Mouse (Mus musculus) limb, embryonic 11.5 days (tissue): ENCODE measurements around the gene Bean1. TPM values are rescaled to one million over a fixed set of nuclear protein-coding genes. Genes with fewer than 3 reads are reported as not detected.

ENCODE experiments used
- ATAC-seq: fragments of 200-750 bp; cut with Nextera tagmentation; 2 replicates; pipeline ENCODE4 v1.8.0; 2017; ENCODE audit warnings: low read depth; ENCODE audit not compliant: insufficient number of reproducible peaks, low FRiP score, low TSS enrichment
- DNase-seq: peaks from one replicate; pipeline ENCODE4 v3.0.0-alpha.2; 2015; ENCODE audit warnings: low spot score
- H3K27ac ChIP-seq: fragments of 300-500 bp; sonication (generic); replicated peaks from 2 replicates; pipeline ENCODE4 v1.5.1; 2014; ENCODE audit warnings: low read depth, mild to moderate bottlenecking, low read length
- H3K27me3 ChIP-seq: fragments of 300-500 bp; sonication (generic); 2 replicates; pipeline ENCODE4 v1.6.1; 2014; ENCODE audit warnings: mild to moderate bottlenecking, low read length, mixed read lengths; ENCODE audit not compliant: control insufficient read depth, insufficient read depth
- H3K36me3 ChIP-seq: fragments of 300-500 bp; sonication (generic); 2 replicates; pipeline ENCODE4 v1.6.1; 2014; ENCODE audit warnings: mild to moderate bottlenecking, low read length, moderate library complexity, mixed read lengths; ENCODE audit not compliant: control insufficient read depth, insufficient read depth
- H3K4me1 ChIP-seq: fragments of 300-500 bp; sonication (generic); 2 replicates; pipeline ENCODE4 v1.6.1; 2014; ENCODE audit warnings: low read length, mixed read lengths; ENCODE audit not compliant: control insufficient read depth, insufficient read depth
- H3K4me2 ChIP-seq: fragments of 300-500 bp; sonication (generic); 2 replicates; pipeline ENCODE4 v1.6.1; 2014; ENCODE audit warnings: low read depth, mild to moderate bottlenecking, moderate library complexity; ENCODE audit not compliant: severe bottlenecking
- H3K4me3 ChIP-seq: fragments of 300-500 bp; sonication (generic); 2 replicates; pipeline ENCODE4 v1.5.1; 2014; ENCODE audit warnings: low read depth, low read length
- H3K9ac ChIP-seq: fragments of 300-500 bp; sonication (generic); 2 replicates; pipeline ENCODE4 v1.6.1; 2014; ENCODE audit warnings: mild to moderate bottlenecking, low read length
- H3K9me3 ChIP-seq: fragments of 300-500 bp; sonication (generic); 2 replicates; pipeline ENCODE4 v1.6.1; 2016; ENCODE audit warnings: low read length; ENCODE audit not compliant: control insufficient read depth
- WGBS: fragments of 180-500 bp; shearing (Covaris S2); extraction: QIAGEN DNeasy Blood & Tissue Kit; methylation state at CpG from one replicate; pipeline ENCODE4 v1.1.7; 2014; 5-methylcytosine and 5-hydroxymethylcytosine counted together
- polyA plus RNA-seq: library from polyadenylated mRNA; unstranded; fragments of >200 nt; fragmentation: Nextera tagmentation; extraction: Ambion mirVana; gene quantifications from 2 replicates; pipeline ENCODE4 v1.2.1, GENCODE M21; 2014

Gene Bean1
- polyA plus RNA-seq, 1 experiment from 2014 or later: 0.33 TPM

- no peak for DNase-seq
- WGBS: 91% methylated on average over 8 of the region's 8 CpGs
- H3K4me2 ChIP-seq: no peak overlapping the region
- H3K4me1 ChIP-seq: no peaks in the 10 kb centered on the region
- ATAC-seq: no peak
- no peaks in the 10 kb centered on the region for H3K27me3 ChIP-seq
- H3K9me3 ChIP-seq: no peaks in the 10 kb centered on the region
- no peak overlapping the region for H3K4me3 ChIP-seq
- H3K36me3 ChIP-seq: no peaks in the 10 kb centered on the region
- H3K9ac ChIP-seq: no peak overlapping the region
- H3K27ac ChIP-seq: no peak overlapping the region
Measured at GRCm38 (mm10) chr8:104134521-104134920, 35.7 kb upstream of the Bean1 start.

- Histone ChIP-seq H3K27me3 (no peaks in the 10 kb centered on the region), H3K4me1 (no peaks in the 10 kb centered on the region), H3K9ac (no peak overlapping the region), H3K9me3 (no peaks in the 10 kb centered on the region), H3K36me3 (no peaks in the 10 kb centered on the region), H3K27ac (no peak overlapping the region), H3K4me3 (no peak overlapping the region), H3K4me2 (no peak overlapping the region)
- DNase-seq: no peak
- 91% methylated on average over 3 of the region's 3 CpGs for WGBS
- ATAC-seq: no peak
Measured at GRCm38 (mm10) chr8:104136277-104136676, 34.0 kb upstream of the Bean1 start.

- WGBS: 85% methylated on average over 5 of the region's 5 CpGs
- no peak for DNase-seq
Measured at GRCm38 (mm10) chr8:104137636-104138035, 32.6 kb upstream of the Bean1 start.

GRCm38 (mm10) chr8:104140611-104141010 is 29.6 kb upstream of the Bean1 start:
- H3K9me3 ChIP-seq: no peaks in the 10 kb centered on the region
- DNase-seq (no peak), ATAC-seq (no peak)
- H3K4me1 ChIP-seq: no peaks in the 10 kb centered on the region
- 85% methylated on average over 13 of the region's 13 CpGs for WGBS
- H3K36me3 ChIP-seq: no peaks in the 10 kb centered on the region
- no peak overlapping the region for H3K4me2 ChIP-seq
- no peak overlapping the region for H3K4me3 ChIP-seq
- no peaks in the 10 kb centered on the region for H3K27me3 ChIP-seq
- H3K9ac ChIP-seq: no peak overlapping the region
- H3K27ac ChIP-seq: no peak overlapping the region

More at GRCm38 (mm10) chr8:104137636-104138035, 32.6 kb upstream of the Bean1 start:
- H3K4me3 ChIP-seq: no peak overlapping the region
- H3K4me1 ChIP-seq: no peaks in the 10 kb centered on the region
- H3K9ac ChIP-seq: no peak overlapping the region
- no peaks in the 10 kb centered on the region for H3K36me3 ChIP-seq
- no peaks in the 10 kb centered on the region for H3K27me3 ChIP-seq
- no peak overlapping the region for H3K4me2 ChIP-seq
- no peak for ATAC-seq
- H3K27ac ChIP-seq: no peak overlapping the region
- H3K9me3 ChIP-seq: no peaks in the 10 kb centered on the region

- Histone ChIP-seq H3K4me1 (no peaks in the 10 kb centered on the region), H3K4me3 (no peak overlapping the region), H3K27me3 (no peaks in the 10 kb centered on the region), H3K4me2 (no peak overlapping the region), H3K27ac (no peak overlapping the region), H3K36me3 (no peaks in the 10 kb centered on the region), H3K9ac (no peak overlapping the region), H3K9me3 (no peaks in the 10 kb centered on the region)
- 91% methylated on average over 25 of the region's 25 CpGs for WGBS
- ATAC-seq (no peak), DNase-seq (no peak)
Measured at GRCm38 (mm10) chr8:104142415-104142814, 27.8 kb upstream of the Bean1 start.

- no peaks in the 10 kb centered on the region for H3K9me3 ChIP-seq
- H3K27ac ChIP-seq: no peak overlapping the region
- 71% methylated on average over 4 of the region's 4 CpGs for WGBS
- no peak overlapping the region for H3K4me2 ChIP-seq
- H3K4me1 ChIP-seq: no peaks in the 10 kb centered on the region
- no peak for ATAC-seq
- no peaks in the 10 kb centered on the region for H3K36me3 ChIP-seq
- H3K27me3 ChIP-seq: no peaks in the 10 kb centered on the region
- no peak for DNase-seq
- H3K9ac ChIP-seq: no peak overlapping the region
- no peak overlapping the region for H3K4me3 ChIP-seq
Measured at GRCm38 (mm10) chr8:104143379-104143778, 26.9 kb upstream of the Bean1 start.

- no peak for ATAC-seq
- Histone ChIP-seq H3K27ac (no peak overlapping the region), H3K4me3 (no peak overlapping the region), H3K4me2 (no peak overlapping the region), H3K4me1 (no peaks in the 10 kb centered on the region), H3K36me3 (no peaks in the 10 kb centered on the region), H3K9me3 (no peaks in the 10 kb centered on the region), H3K27me3 (no peaks in the 10 kb centered on the region), H3K9ac (no peak overlapping the region)
- no peak for DNase-seq
- WGBS: 88% methylated on average over 13 of the region's 13 CpGs
Measured at GRCm38 (mm10) chr8:104144434-104145216, 25.6 kb upstream of the Bean1 start.

- peak; percentile 93 for DNase-seq
- peak; percentile 66; the same call in 1 of the 2 replicates for ATAC-seq
- 32% methylated on average over 15 of the region's 15 CpGs for WGBS
Measured at GRCm38 (mm10) chr8:104145981-104146689, 24.1 kb upstream of the Bean1 start.

More at GRCm38 (mm10) chr8:104145981-104146689, 24.1 kb upstream of the Bean1 start:
- no peaks in the 10 kb centered on the region for H3K4me1 ChIP-seq
- no peaks in the 10 kb centered on the region for H3K27me3 ChIP-seq
- no peak overlapping the region for H3K4me2 ChIP-seq
- no peak overlapping the region for H3K4me3 ChIP-seq
- no peak overlapping the region for H3K9ac ChIP-seq
- H3K9me3 ChIP-seq: no peaks in the 10 kb centered on the region
- no peaks in the 10 kb centered on the region for H3K36me3 ChIP-seq
- H3K27ac ChIP-seq: no peak overlapping the region
